Mouse (Mus musculus): Measurements from ENCODE around the gene Ubxn2a.

Ubxn2a gene

GRCm38 (mm10) chr12:4878296-4878783 lies 29.2 kb downstream of the Ubxn2a start:
- DNase-seq, result no peak

- no peak for DNase-seq
Observed at GRCm38 (mm10) chr12:4875623-4876022, 31.9 kb downstream of the Ubxn2a start.

- DNase-seq, result peak; percentile 33
Observed at GRCm38 (mm10) chr12:4874161-4874927, 33.2 kb downstream of the Ubxn2a start, which contains the start of gene Mfsd2b. Mfsd2b (minus strand) TSS chr12:4874359.

- no peak for DNase-seq
Observed at GRCm38 (mm10) chr12:4873531-4873930, 34.0 kb downstream of the Ubxn2a start.

- DNase-seq, result no peak
Observed at GRCm38 (mm10) chr12:4872983-4873477, 34.5 kb downstream of the Ubxn2a start.

- no peak for DNase-seq
Observed at GRCm38 (mm10) chr12:4872273-4872672, 35.2 kb downstream of the Ubxn2a start.

- no peak for DNase-seq
Observed at GRCm38 (mm10) chr12:4871260-4871659, 36.2 kb downstream of the Ubxn2a start.

- DNase-seq, result no peak
Observed at GRCm38 (mm10) chr12:4868924-4869323, 38.6 kb downstream of the Ubxn2a start.

GRCm38 (mm10) chr12:4864338-4864690 lies 43.2 kb downstream of the Ubxn2a start:
- peak; percentile 43 for DNase-seq

GRCm38 (mm10) chr12:4863654-4864337 lies 43.7 kb downstream of the Ubxn2a start:
- no peak for DNase-seq

GRCm38 (mm10) chr12:4862672-4863071 lies 44.8 kb downstream of the Ubxn2a start:
- no peak for DNase-seq

- no peak for DNase-seq
Observed at GRCm38 (mm10) chr12:4859241-4859914, 48.1 kb downstream of the Ubxn2a start.

- DNase-seq, result no peak
Observed at GRCm38 (mm10) chr12:4856834-4857233, 50.7 kb downstream of the Ubxn2a start.

- no peak for DNase-seq
Observed at GRCm38 (mm10) chr12:4856160-4856559, 51.3 kb downstream of the Ubxn2a start.

GRCm38 (mm10) chr12:4843741-4844140 lies 63.8 kb downstream of the Ubxn2a start:
- no peak for DNase-seq

- peak; percentile 88 for DNase-seq
Observed at GRCm38 (mm10) chr12:4842890-4843597, 64.5 kb downstream of the Ubxn2a start, which contains the start of gene Wdcp. Wdcp (plus strand) TSS chr12:4843303.

GRCm38 (mm10) chr12:4842456-4842855 lies 65.0 kb downstream of the Ubxn2a start:
- DNase-seq, result no peak

- peak; percentile 51 for DNase-seq
Observed at GRCm38 (mm10) chr12:4841392-4841887, 66.1 kb downstream of the Ubxn2a start, which contains the start of gene Fkbp1b. Fkbp1b (minus strand) TSS chr12:4841591.

GRCm38 (mm10) chr12:4840741-4841140 lies 66.8 kb downstream of the Ubxn2a start:
- DNase-seq, result no peak

GRCm38 (mm10) chr12:4840010-4840409 lies 67.5 kb downstream of the Ubxn2a start:
- no peak for DNase-seq

- DNase-seq, result no peak
Observed at GRCm38 (mm10) chr12:4836959-4837358, 70.5 kb downstream of the Ubxn2a start.
